Mouse (Mus musculus): Measurements from ENCODE around the gene Gm20695.

- TF ChIP-seq POLR2A (IDR thresholded peaks at IDR 0.05; ENCODE audit: control insufficient read depth, extremely low read depth, insufficient read depth, low read length, poor library complexity) (no peak), CTCF (IDR thresholded peaks at IDR 0.05; ENCODE audit: borderline replicate concordance, control insufficient read depth, extremely low read depth, insufficient read depth, low read length, poor library complexity) (no peak)
Observed at GRCm38 (mm10) chr16:3933536-3933935, 49.1 kb downstream of the Gm20695 start.

Data from thymus, adult 2 months (tissue).